Mouse (Mus musculus) brain, embryonic 14.5 days (tissue): Measurements from ENCODE around the gene Notch2.

Experiments used
- CTCF ChIP-seq: fragments of 200-500 bp; IDR thresholded peaks from 2 replicates; pipeline ENCODE4 v1.5.1; 2012; ENCODE audit warnings: inconsistent platforms, mild to moderate bottlenecking, moderate library complexity, borderline replicate concordance; ENCODE audit not compliant: insufficient read depth, insufficient read length; ENCODE audit errors: extremely low read depth
- POLR2A ChIP-seq: fragments of 200-500 bp; IDR thresholded peaks from 2 replicates; pipeline ENCODE4 v1.6.1; 2012; ENCODE audit warnings: mild to moderate bottlenecking, inconsistent platforms, borderline replicate concordance; ENCODE audit not compliant: poor library complexity, insufficient read depth, insufficient read length, severe bottlenecking; ENCODE audit errors: extremely low read depth

DNA sequence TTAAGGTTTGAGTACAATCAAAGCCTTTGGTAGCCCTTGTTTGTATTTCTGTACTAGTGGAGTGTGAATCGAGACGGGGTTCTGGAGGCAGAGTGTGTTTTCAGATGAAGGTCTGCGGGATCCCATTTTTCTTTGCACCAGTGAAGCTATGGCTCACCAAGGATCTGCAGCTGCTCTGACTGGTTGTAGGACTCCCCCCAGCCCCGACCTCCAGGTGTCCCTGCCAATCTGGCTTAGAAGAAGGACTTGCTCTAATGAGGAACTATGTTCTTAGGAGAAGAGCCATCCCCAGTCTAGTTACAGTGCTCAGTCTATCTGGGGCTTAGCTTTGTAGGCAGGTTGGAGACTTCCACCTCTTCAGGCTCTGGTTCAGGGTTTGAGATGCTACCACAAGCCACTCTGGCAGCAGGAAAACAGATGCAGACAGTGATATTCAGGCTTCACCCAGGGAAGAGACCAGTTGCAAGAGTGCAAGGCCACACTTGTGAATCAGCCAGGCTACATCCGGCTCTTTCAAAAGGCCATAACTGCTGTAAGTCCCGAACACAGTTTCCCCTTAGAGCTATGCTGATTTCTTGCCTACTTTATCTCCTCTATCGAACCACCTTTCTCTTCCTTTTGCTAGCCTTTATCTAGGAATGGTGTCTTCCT, 4.0 kb upstream of the Notch2 start:
- TF ChIP-seq CTCF (no peak), POLR2A (no peak)
